Mouse (Mus musculus): ENCODE measurements around the gene Gm8947. TPM values are rescaled to one million over a fixed set of nuclear protein-coding genes. Genes with fewer than 3 reads are reported as not detected.
A peak's percentile ranks its signal among the peaks of the same experiment; 100 is the strongest.

Gm8947 gene
- total RNA-seq, 2 experiments from 2014 or later, result not detected

GRCm38 (mm10) chr1:151228320-151228989 is 36.3 kb downstream of the Gm8947 start:
- no peak for DNase-seq

- no peak for DNase-seq
These were observed 40.2 kb downstream of the Gm8947 start for GRCm38 (mm10) chr1:151232346-151232745.

GRCm38 (mm10) chr1:151233756-151234155 is 41.6 kb downstream of the Gm8947 start:
- peak; percentile 30 for DNase-seq

GRCm38 (mm10) chr1:151235574-151235973 is 43.4 kb downstream of the Gm8947 start:
- no peak for DNase-seq

- DNase-seq, result peak; percentile 7
These were observed 44.2 kb downstream of the Gm8947 start for GRCm38 (mm10) chr1:151236141-151236930.

GRCm38 (mm10) chr1:151237780-151238179 is 45.6 kb downstream of the Gm8947 start:
- no peak for DNase-seq

GRCm38 (mm10) chr1:151243332-151243731 is 51.2 kb downstream of the Gm8947 start:
- no peak for DNase-seq

Other genes with a start within 250 kb of the Gm8947 start
- gene Hmcn1, start 198.9 kb upstream of the Gm8947 start, total RNA-seq (2021), result 10 to 100 TPM in 1 of 2 experiments, 1 to 10 TPM in 1; 5.9 to 11.2 TPM
- not detected for gene Gm47985, start 9.8 kb upstream of the Gm8947 start, total RNA-seq (2021)
- gene Gm47995, start 6.1 kb downstream of the Gm8947 start, total RNA-seq (2021), result not detected
- gene 3110040M04Rik, start 11.7 kb downstream of the Gm8947 start, total RNA-seq (2021), result not detected
- gene Gm47996, start 17.8 kb downstream of the Gm8947 start, total RNA-seq (2021), result not detected
- gene Ivns1abp, start 152.1 kb downstream of the Gm8947 start, total RNA-seq (2021), result 100 to 1,000 TPM; 210 to 250 TPM
- gene Swt1, start 236.1 kb downstream of the Gm8947 start, total RNA-seq (2021), result 10 to 100 TPM; 12.8 to 19.3 TPM
- gene Trmt1l, start 236.2 kb downstream of the Gm8947 start, total RNA-seq (2021), result 10 to 100 TPM; 18.9 to 25.9 TPM